Mouse (Mus musculus) forebrain, embryonic 11.5 days (tissue): ENCODE measurements around the gene Gm13889. TPM values are rescaled to one million over a fixed set of nuclear protein-coding genes. Genes with fewer than 3 reads are reported as not detected.

ENCODE experiments used
- ATAC-seq: fragments of 200-750 bp; cut with Nextera tagmentation; replicated peaks from 2 replicates; pipeline ENCODE4 v1.8.0; 2017; ENCODE audit warnings: moderate TSS enrichment; ENCODE audit not compliant: low FRiP score
- DNase-seq: peaks from one replicate; pipeline ENCODE4 v3.0.0-alpha.2; 2017; ENCODE audit warnings: low spot score
- H3K27ac ChIP-seq: fragments of 300-500 bp; sonication (generic); 2 replicates; pipeline ENCODE4 v1.5.1; 2014; ENCODE audit warnings: low read depth, low read length
- H3K27me3 ChIP-seq: fragments of 300-500 bp; sonication (generic); 2 replicates; pipeline ENCODE4 v1.6.1; 2014; ENCODE audit warnings: mild to moderate bottlenecking, low read length, mixed read lengths; ENCODE audit not compliant: control insufficient read depth, insufficient read depth
- H3K36me3 ChIP-seq: fragments of 300-500 bp; sonication (generic); 2 replicates; pipeline ENCODE4 v1.6.1; 2014; ENCODE audit warnings: mild to moderate bottlenecking, low read length, moderate library complexity, mixed read lengths; ENCODE audit not compliant: control insufficient read depth, insufficient read depth
- H3K4me1 ChIP-seq: fragments of 300-500 bp; sonication (generic); replicated peaks from 2 replicates; pipeline ENCODE4 v1.6.1; 2014; ENCODE audit warnings: low read length, mixed read lengths; ENCODE audit not compliant: control insufficient read depth, insufficient read depth
- H3K4me2 ChIP-seq: fragments of 300-500 bp; sonication (generic); 2 replicates; pipeline ENCODE4 v1.6.1; 2014; ENCODE audit warnings: low read depth, mild to moderate bottlenecking, low read length, moderate library complexity, mixed read lengths; ENCODE audit not compliant: severe bottlenecking
- H3K4me3 ChIP-seq: fragments of 300-500 bp; sonication (generic); 2 replicates; pipeline ENCODE4 v1.5.1; 2014; ENCODE audit warnings: low read depth, low read length
- H3K9ac ChIP-seq: fragments of 300-500 bp; sonication (generic); 2 replicates; pipeline ENCODE4 v1.6.1; 2014; ENCODE audit warnings: low read length
- H3K9me3 ChIP-seq: fragments of 300-500 bp; sonication (generic); 2 replicates; pipeline ENCODE4 v1.6.1; 2016; ENCODE audit warnings: low read length, mixed read lengths; ENCODE audit not compliant: control insufficient read depth
- WGBS: fragments of 180-500 bp; shearing (Covaris S2); extraction: QIAGEN DNeasy Blood & Tissue Kit; methylation state at CpG from one replicate; pipeline ENCODE4 v1.1.7; 2014; 5-methylcytosine and 5-hydroxymethylcytosine counted together
- polyA plus RNA-seq: library from polyadenylated mRNA; unstranded; fragments of >200 nt; fragmentation: Nextera tagmentation; extraction: Ambion mirVana; gene quantifications from 2 replicates; pipeline ENCODE4 v1.2.1, GENCODE M21; 2014

Gene Gm13889
- polyA plus RNA-seq, 1 experiment from 2014 or later: 8.5 TPM

DNA sequence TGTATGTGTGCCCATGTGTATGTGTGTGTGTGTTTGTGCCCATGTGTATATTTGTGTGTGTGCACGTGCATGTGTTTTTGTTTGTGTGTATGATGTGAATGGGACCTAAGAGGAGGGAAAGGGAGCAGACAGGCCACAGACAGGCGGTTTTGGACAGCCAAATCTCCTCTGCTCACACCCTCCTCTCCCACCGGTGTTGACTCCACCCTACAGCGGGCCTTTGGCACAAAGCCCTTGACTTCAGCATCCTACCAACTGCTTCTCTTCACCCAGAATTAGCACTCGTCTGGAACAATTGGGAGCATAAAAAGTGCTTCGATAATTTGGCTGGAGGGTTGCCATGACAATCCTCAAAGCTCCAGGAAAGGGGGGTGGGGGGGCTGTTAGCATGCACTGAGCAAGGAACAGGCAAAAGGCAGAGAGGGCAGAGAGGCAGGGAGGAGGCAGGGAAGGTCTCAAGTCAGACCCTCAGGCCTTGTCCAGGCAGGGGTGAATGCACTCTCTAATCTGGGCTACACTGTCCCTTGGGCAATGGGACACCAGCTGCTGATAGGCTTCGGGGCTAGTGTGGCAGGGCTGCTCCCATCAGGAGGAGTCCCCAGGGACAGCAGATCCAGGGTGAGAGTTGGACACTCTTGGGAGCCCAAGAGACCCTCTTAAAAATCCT is 7.6 kb upstream of the Gm13889 start:
- no peak overlapping the region for H3K9ac ChIP-seq
- 0 out of 2 replicates have a peak, but pooled peaks cover 2% of the 10 kb centered on the region for H3K4me1 ChIP-seq
- DNase-seq (no peak), ATAC-seq (0 out of 2 replicates have a peak, but pooled peaks have one; percentile 42)
- no peak overlapping the region for H3K27ac ChIP-seq
- H3K27me3 ChIP-seq: no peaks in the 10 kb centered on the region
- no peaks in the 10 kb centered on the region for H3K36me3 ChIP-seq
- H3K9me3 ChIP-seq: no peaks in the 10 kb centered on the region
- H3K4me2 ChIP-seq: no peak overlapping the region
- no peak overlapping the region for H3K4me3 ChIP-seq
- 44% methylated on average over 7 of the region's 7 CpGs for WGBS

DNA sequence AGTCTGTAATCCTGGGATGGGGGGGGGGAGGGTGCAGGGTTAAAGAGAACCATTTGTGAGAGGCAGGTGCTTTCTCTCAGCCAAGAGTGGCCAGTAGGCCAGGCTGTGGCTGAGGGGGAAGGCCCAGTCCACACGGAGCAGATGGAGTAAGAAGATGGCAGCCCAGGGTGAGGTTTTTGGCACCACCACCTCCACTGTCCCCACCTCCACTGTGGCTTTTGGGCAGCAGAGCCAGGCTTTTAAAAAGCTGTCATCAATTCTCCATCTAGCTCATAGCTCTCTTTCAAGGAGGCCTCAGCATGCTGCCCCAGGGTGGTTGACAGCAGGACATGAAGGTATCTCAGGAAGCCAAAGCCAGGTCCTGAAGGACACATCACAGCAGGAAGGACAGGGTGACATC is 6.8 kb upstream of the Gm13889 start:
- no peak for ATAC-seq
- Histone ChIP-seq H3K9ac (no peak overlapping the region), H3K4me3 (no peak overlapping the region), H3K27me3 (no peaks in the 10 kb centered on the region), H3K9me3 (no peaks in the 10 kb centered on the region), H3K36me3 (no peaks in the 10 kb centered on the region), H3K4me1 (0 out of 2 replicates have a peak, but pooled peaks cover 2% of the 10 kb centered on the region), H3K27ac (no peak overlapping the region), H3K4me2 (no peak overlapping the region)
- 81% methylated on average over 1 of the region's 1 CpGs for WGBS
- DNase-seq: no peak

DNA sequence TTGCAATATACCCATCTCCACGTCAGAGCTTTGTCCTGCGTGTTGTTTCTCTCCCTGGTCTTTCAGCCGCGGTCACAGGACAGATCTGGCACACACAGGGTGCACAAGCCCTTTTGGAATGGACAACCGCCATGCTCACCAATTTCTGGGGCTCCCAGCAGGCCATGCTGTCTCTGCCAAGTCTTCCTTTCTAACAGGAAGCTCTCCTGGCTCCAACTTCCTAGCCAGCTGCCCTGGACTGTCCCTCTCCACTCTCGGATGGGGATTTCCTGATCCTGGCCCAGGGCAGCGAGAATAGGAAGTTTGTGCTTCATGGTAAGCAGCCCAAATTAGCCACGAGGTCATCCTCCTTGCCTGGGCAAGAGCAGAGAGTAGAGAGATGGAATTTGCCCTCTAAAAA is 4.7 kb upstream of the Gm13889 start:
- peaks cover 7% of the 10 kb centered on the region; the same call in 1 of the 2 replicates for H3K4me1 ChIP-seq
- H3K9ac ChIP-seq: no peak overlapping the region
- H3K9me3 ChIP-seq: no peaks in the 10 kb centered on the region
- 82% methylated on average over 8 of the region's 8 CpGs for WGBS
- no peak for DNase-seq
- no peak overlapping the region for H3K4me3 ChIP-seq
- H3K36me3 ChIP-seq: no peaks in the 10 kb centered on the region
- no peak for ATAC-seq
- 0 out of 2 replicates have a peak, but pooled peaks cover under 1% of the 10 kb centered on the region for H3K27me3 ChIP-seq
- no peak overlapping the region for H3K27ac ChIP-seq
- no peak overlapping the region for H3K4me2 ChIP-seq

DNA sequence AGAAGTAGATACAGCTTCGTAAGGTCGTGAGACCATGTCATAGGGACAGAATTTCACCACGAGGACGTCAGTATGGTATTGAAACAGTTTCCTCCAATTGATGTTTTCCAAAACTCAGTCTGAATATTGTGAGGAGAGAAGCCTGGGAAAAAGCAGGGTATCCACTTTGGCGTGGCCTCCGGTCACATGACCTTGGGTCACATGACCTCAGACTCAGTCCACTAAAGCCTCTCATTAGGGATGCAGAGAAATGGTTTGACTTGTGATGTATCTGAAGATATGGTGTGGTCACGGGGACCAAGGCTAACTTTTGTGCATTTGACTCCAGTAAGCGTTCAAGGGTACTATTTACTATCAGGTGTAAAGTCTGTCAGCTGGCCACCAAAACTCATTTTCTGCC is 2.3 kb upstream of the Gm13889 start:
- H3K4me1 ChIP-seq: peaks cover 12% of the 10 kb centered on the region; the same call in 1 of the 2 replicates
- H3K4me2 ChIP-seq: no peak overlapping the region
- no peak overlapping the region for H3K27ac ChIP-seq
- H3K9ac ChIP-seq: no peak overlapping the region
- DNase-seq: no peak
- H3K9me3 ChIP-seq: no peaks in the 10 kb centered on the region
- ATAC-seq: no peak
- H3K4me3 ChIP-seq: no peak overlapping the region
- H3K27me3 ChIP-seq: peaks cover 5% of the 10 kb centered on the region; the same call in 1 of the 2 replicates
- H3K36me3 ChIP-seq: no peaks in the 10 kb centered on the region
- 82% methylated on average over 8 of the region's 8 CpGs for WGBS

DNA sequence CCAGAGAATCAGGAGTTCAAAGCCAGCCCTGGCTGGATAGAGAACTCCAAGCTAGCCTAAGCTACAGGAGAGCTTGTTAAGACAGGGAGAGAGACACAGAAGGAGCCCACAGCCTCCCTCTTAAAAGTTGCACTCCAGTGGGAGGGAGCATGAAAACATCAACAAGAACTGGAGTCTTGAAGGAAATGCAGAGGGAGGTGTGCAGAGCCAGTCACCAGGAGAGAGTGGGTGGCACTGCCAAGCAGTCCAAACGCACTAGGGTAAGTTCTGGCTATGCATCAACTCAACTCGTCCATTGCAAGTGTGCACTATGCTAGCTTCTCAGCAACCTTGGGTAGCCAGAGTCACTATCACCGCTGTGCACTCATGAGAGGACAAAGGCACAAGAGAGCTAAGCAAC is 1.2 kb upstream of the Gm13889 start:
- H3K36me3 ChIP-seq: no peaks in the 10 kb centered on the region
- H3K4me3 ChIP-seq: no peak overlapping the region
- H3K27me3 ChIP-seq: peaks cover 5% of the 10 kb centered on the region; the same call in 1 of the 2 replicates
- H3K4me1 ChIP-seq: peaks cover 12% of the 10 kb centered on the region; the same call in 1 of the 2 replicates
- 0 out of 2 replicates have a peak overlapping the region, but pooled peaks have one; percentile 20 for H3K27ac ChIP-seq
- no peak overlapping the region for H3K4me2 ChIP-seq
- ATAC-seq (no peak), DNase-seq (no peak)
- no peaks in the 10 kb centered on the region for H3K9me3 ChIP-seq
- no peak overlapping the region for H3K9ac ChIP-seq
- 72% methylated on average over 3 of the region's 3 CpGs for WGBS

DNA sequence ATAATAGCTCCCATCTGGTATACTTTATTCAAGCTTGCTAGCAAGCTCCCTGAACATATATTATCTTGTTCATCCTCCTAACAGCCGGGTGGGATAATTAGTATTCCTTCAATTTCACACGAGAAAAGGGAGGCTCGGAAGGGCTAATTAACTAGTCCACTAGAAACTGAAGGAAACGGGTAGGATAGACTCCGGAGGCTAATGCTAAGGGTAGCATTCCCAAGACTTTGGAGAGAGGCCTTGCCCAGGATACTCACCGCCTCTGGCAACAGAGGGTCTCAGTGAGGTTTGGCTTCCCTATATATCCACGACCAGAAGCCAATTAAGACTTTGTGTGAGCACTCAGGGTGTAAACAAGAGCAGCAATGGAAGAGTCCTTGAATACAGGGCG is 779 bp upstream of the Gm13889 start:
- Histone ChIP-seq H3K4me1 (peaks cover 12% of the 10 kb centered on the region; the same call in 1 of the 2 replicates), H3K4me2 (peak overlapping the region; percentile 99; the same call in 1 of the 2 replicates), H3K36me3 (no peaks in the 10 kb centered on the region), H3K4me3 (no peak overlapping the region), H3K9me3 (no peaks in the 10 kb centered on the region), H3K27ac (peak overlapping the region; percentile 20; the same call in 1 of the 2 replicates), H3K27me3 (peaks cover 5% of the 10 kb centered on the region; the same call in 1 of the 2 replicates), H3K9ac (no peak overlapping the region)
- peak; percentile 35 for ATAC-seq
- peak; percentile 51 for DNase-seq
- 27% methylated on average over 8 of the region's 8 CpGs for WGBS

DNA sequence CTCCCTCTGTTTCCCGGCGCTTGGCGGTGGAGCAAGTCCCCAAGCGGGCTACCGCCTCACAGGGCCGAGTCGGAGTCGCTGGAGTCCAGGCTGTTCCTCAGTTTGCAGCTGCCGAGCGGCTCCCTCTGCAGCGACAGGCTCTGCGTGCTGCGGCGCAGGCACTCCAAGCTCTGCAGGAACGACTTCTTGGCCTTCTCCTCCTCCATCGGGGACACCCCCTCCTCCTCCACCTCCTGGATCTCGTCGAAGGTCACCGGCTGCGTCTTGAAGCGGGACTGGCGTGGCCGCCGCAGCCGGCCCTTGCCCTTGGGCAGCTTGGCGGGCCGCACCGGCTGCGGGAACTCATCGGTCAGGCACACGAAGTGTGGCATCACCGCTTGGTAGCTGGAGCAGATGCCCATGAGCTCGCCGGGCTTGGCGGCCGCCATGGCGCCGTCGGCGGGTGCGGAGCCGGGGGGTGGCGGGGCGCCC is 635 bp downstream of the Gm13889 start:
- Histone ChIP-seq H3K9me3 (no peaks in the 10 kb centered on the region), H3K27me3 (peaks cover 5% of the 10 kb centered on the region; the same call in 1 of the 2 replicates), H3K4me2 (peak overlapping the region; percentile 99), H3K4me1 (peaks cover 12% of the 10 kb centered on the region; the same call in 1 of the 2 replicates), H3K36me3 (no peaks in the 10 kb centered on the region), H3K4me3 (peak overlapping the region; percentile 64), H3K27ac (no peak overlapping the region; the same call in 1 of the 2 replicates), H3K9ac (peak overlapping the region; percentile 81)
- ATAC-seq (peak; percentile 40), DNase-seq (peak; percentile 82)
- under 1% methylated on average over 44 of the region's 44 CpGs for WGBS

DNA sequence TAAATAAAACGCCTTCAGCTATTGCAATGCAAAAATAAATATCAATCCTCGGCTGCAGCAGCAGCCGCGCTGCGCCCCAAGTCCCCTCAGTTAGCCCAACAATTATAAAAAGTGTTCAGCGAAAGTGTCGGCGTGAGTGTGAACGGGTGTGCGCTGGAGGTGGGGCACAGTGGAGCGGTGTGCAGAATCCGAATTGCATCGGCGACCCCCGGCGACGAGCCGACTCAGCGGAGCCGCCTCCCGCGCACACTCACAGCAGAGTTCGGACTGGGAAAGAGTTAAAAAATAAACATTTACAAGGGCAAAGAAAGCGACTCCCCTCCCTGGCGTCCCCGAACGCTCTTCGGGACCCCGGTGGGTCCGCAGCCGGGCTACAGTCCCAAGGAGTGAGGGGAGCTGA is 1.1 kb downstream of the Gm13889 start:
- under 1% methylated on average over 31 of the region's 31 CpGs for WGBS
- H3K4me2 ChIP-seq: peak overlapping the region; percentile 99
- H3K4me1 ChIP-seq: peaks cover 12% of the 10 kb centered on the region; the same call in 1 of the 2 replicates
- ATAC-seq: no peak; the same call in 1 of the 2 replicates
- H3K9me3 ChIP-seq: no peaks in the 10 kb centered on the region
- H3K4me3 ChIP-seq: peak overlapping the region; percentile 64
- no peak overlapping the region for H3K27ac ChIP-seq
- H3K27me3 ChIP-seq: peaks cover 5% of the 10 kb centered on the region; the same call in 1 of the 2 replicates
- no peaks in the 10 kb centered on the region for H3K36me3 ChIP-seq
- peak overlapping the region; percentile 81 for H3K9ac ChIP-seq
- no peak for DNase-seq
